Mouse (Mus musculus): ENCODE results near the gene Chmp4b. TPM values are rescaled to one million over a fixed set of nuclear protein-coding genes. Genes with fewer than 3 reads are reported as not detected.
A peak's percentile ranks its signal among the peaks of the same experiment; 100 is the strongest.

The Chmp4b gene
- polyA plus RNA-seq, 1 experiment from 2014 or later, result 11.9 TPM

DNA sequence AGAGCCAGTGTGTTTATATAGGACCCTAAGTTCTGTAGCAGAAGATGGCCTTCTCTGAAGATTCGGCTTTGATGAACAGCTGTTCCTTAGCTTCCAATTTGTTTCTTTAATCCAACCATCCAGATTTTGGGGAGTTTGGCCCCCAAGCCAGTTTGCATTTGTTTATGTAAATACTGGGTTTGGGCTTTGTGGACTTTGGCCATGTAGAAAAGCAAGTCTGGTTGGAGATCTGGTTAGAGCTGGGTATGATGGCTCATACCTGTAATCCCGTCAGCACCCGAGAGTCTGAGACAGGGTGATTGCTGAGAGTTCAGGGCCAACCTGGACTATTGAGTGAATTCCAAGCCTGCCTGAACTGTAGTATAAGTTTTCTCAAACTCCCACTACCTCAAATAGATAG is 34.3 kb downstream of the Chmp4b start:
- 67% methylated on average over 3 of the region's 3 CpGs for WGBS (ENCODE audit: insufficient replicate concordance)
- Histone ChIP-seq H3K9ac (replicated peaks) (0 out of 2 replicates have a peak overlapping the region, but pooled peaks have one; percentile 1), H3K9me3 (ENCODE audit: low read length) (no peaks in the 10 kb centered on the region), H3K27me3 (ENCODE audit: insufficient read depth, low read length) (no peaks in the 10 kb centered on the region), H3K36me3 (replicated peaks; ENCODE audit: insufficient read depth, low read length) (peaks cover 18% of the 10 kb centered on the region), H3K27ac (ENCODE audit: low read depth) (no peak overlapping the region), H3K4me1 (ENCODE audit: insufficient read depth) (peaks cover 15% of the 10 kb centered on the region), H3K4me2 (ENCODE audit: low read depth, low read length) (no peak overlapping the region), H3K4me3 (ENCODE audit: low read depth, low read length) (no peak overlapping the region)
- TF ChIP-seq EP300 (IDR thresholded peaks at IDR 0.05; ENCODE audit: low read depth), result no peak
- TF ChIP-seq CTCF (IDR thresholded peaks at IDR 0.05; ENCODE audit: low read depth), result no peak
- DNase-seq (no peak), ATAC-seq (no peak)

DNA sequence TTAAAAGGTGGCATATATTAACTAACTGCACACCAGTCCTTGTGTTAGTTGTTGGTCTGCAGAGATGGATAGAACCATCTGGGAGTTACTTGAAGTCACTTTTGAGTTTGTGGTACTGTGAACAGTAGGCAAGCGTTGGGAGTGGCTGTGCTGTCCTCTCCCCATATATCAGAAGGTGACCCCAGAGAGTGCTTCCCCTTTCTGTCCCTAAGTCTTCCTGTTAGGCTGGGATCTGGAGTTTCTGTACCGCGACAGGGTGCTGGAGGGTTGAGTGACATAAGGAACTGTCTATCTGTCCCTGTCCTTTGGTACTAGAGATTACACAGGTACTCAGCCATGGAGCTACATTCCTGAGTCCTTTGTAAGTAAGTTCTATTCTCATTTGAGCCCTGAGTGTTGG is 35.3 kb downstream of the Chmp4b start:
- Histone ChIP-seq H3K9ac (replicated peaks) (no peak overlapping the region), H3K36me3 (replicated peaks; ENCODE audit: insufficient read depth, low read length) (peaks cover 25% of the 10 kb centered on the region), H3K4me1 (ENCODE audit: insufficient read depth) (peaks cover 15% of the 10 kb centered on the region), H3K4me3 (ENCODE audit: low read depth, low read length) (no peak overlapping the region), H3K4me2 (ENCODE audit: low read depth, low read length) (no peak overlapping the region), H3K9me3 (ENCODE audit: low read length) (no peaks in the 10 kb centered on the region), H3K27ac (ENCODE audit: low read depth) (no peak overlapping the region), H3K27me3 (ENCODE audit: insufficient read depth, low read length) (no peaks in the 10 kb centered on the region)
- WGBS (ENCODE audit: insufficient replicate concordance), result 44% methylated on average over 3 of the region's 3 CpGs
- TF ChIP-seq EP300 (IDR thresholded peaks at IDR 0.05; ENCODE audit: low read depth) (no peak), CTCF (IDR thresholded peaks at IDR 0.05; ENCODE audit: low read depth) (no peak)
- DNase-seq, result no peak
- ATAC-seq, result no peak

DNA sequence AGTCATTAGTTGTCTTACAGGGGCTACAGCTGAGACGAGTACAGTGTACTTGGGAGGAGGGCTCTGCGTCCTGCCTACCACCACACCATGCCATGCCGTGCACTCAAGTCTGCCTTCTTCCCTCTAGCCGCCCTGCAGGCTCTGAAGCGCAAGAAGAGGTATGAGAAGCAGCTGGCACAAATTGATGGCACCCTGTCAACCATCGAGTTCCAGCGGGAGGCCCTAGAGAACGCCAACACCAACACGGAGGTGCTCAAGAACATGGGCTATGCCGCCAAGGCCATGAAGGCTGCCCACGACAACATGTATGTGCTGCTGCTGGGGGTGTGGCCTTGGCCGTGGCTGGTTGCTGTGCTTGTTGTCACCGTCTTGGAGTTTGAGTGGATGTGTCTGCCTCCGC is 37.9 kb downstream of the Chmp4b start:
- Histone ChIP-seq H3K4me3 (ENCODE audit: low read depth, low read length) (no peak overlapping the region), H3K4me2 (ENCODE audit: low read depth, low read length) (no peak overlapping the region), H3K9ac (replicated peaks) (no peak overlapping the region), H3K27me3 (ENCODE audit: insufficient read depth, low read length) (no peaks in the 10 kb centered on the region), H3K9me3 (ENCODE audit: low read length) (no peaks in the 10 kb centered on the region), H3K36me3 (replicated peaks; ENCODE audit: insufficient read depth, low read length) (peaks cover 47% of the 10 kb centered on the region), H3K4me1 (ENCODE audit: insufficient read depth) (peaks cover 15% of the 10 kb centered on the region), H3K27ac (ENCODE audit: low read depth) (no peak overlapping the region)
- ATAC-seq, result no peak
- TF ChIP-seq EP300 (IDR thresholded peaks at IDR 0.05; ENCODE audit: low read depth), result no peak
- TF ChIP-seq CTCF (IDR thresholded peaks at IDR 0.05; ENCODE audit: low read depth), result no peak
- 88% methylated on average over 14 of the region's 14 CpGs for WGBS (ENCODE audit: insufficient replicate concordance)
- DNase-seq, result no peak

DNA sequence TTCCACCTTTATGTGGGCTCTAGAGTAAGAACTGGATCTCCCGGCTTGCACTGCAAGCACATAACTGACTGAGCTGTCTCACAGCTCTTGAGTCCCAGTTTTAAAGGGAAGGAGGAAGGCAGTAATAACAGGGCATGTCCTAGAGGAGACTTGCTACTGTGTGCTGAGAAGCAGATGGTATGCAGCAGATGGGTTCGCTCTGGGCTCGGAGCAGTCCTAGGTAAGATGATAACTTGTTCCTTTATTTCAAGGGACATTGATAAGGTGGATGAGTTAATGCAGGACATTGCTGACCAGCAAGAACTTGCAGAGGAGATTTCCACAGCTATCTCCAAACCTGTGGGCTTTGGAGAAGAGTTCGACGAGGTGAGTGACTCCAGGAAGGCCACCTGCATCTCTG is 39.5 kb downstream of the Chmp4b start:
- peaks cover 52% of the 10 kb centered on the region for H3K36me3 ChIP-seq (replicated peaks; ENCODE audit: insufficient read depth, low read length)
- no peak overlapping the region for H3K4me2 ChIP-seq (ENCODE audit: low read depth, low read length)
- no peak for TF ChIP-seq CTCF (IDR thresholded peaks at IDR 0.05; ENCODE audit: low read depth)
- no peak overlapping the region for H3K9ac ChIP-seq (replicated peaks)
- no peaks in the 10 kb centered on the region for H3K27me3 ChIP-seq (ENCODE audit: insufficient read depth, low read length)
- DNase-seq (no peak), ATAC-seq (no peak)
- H3K4me1 ChIP-seq (ENCODE audit: insufficient read depth), result peaks cover 10% of the 10 kb centered on the region
- H3K4me3 ChIP-seq (ENCODE audit: low read depth, low read length), result no peak overlapping the region
- H3K9me3 ChIP-seq (ENCODE audit: low read length), result no peaks in the 10 kb centered on the region
- 91% methylated on average over 5 of the region's 5 CpGs for WGBS (ENCODE audit: insufficient replicate concordance)
- no peak overlapping the region for H3K27ac ChIP-seq (ENCODE audit: low read depth)

DNA sequence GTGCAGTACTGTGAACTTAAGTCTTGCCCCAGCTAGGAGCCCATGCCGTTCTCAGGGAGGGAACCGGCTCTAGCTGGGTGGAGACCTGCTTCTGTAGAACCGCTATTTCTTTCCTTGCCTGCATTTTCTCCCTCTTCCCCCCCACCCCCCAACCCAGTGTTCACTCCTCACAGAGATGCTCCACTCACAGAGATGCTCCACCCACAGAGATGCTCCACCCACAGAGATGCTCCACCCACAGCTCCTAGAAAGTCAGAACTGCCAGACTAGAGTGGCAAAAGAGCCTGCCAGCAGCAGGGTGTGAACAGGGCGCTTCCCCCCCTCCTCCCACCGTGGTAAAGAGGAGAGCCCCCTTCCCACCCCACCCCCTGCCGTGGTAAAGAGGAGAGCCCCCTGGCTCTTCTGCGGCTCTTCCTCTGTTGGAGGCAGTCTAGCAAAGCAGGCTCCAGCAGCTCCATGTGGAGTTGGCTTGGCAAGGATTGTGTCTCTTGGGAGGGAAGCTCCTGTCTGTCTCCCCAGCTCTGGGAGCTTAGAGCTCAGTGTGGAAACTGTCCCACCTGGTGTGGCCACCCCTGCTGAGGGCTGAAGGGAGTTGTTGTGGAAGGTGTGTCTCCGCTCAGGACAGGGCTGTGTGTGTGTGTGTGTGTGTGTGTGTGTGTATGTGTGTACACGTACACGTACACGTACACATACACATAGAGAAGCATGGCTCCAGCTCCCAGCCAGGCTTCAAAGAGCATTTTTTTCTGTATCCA is 41.9 kb downstream of the Chmp4b start:
- WGBS (ENCODE audit: insufficient replicate concordance), result 83% methylated on average over 11 of the region's 11 CpGs
- DNase-seq (no peak), ATAC-seq (no peak)
- Histone ChIP-seq H3K36me3 (replicated peaks; ENCODE audit: insufficient read depth, low read length) (peaks cover 49% of the 10 kb centered on the region), H3K27me3 (ENCODE audit: insufficient read depth, low read length) (no peaks in the 10 kb centered on the region), H3K4me3 (ENCODE audit: low read depth, low read length) (no peak overlapping the region), H3K9ac (replicated peaks) (no peak overlapping the region), H3K9me3 (ENCODE audit: low read length) (no peaks in the 10 kb centered on the region), H3K4me2 (ENCODE audit: low read depth, low read length) (no peak overlapping the region), H3K4me1 (ENCODE audit: insufficient read depth) (no peaks in the 10 kb centered on the region), H3K27ac (ENCODE audit: low read depth) (no peak overlapping the region)
- TF ChIP-seq CTCF (IDR thresholded peaks at IDR 0.05; ENCODE audit: low read depth) (no peak), EP300 (IDR thresholded peaks at IDR 0.05; ENCODE audit: low read depth) (no peak)

GRCm38 (mm10) chr2:154693941-154694256 is 42.4 kb downstream of the Chmp4b start:
- no peaks in the 10 kb centered on the region for H3K4me1 ChIP-seq (ENCODE audit: insufficient read depth)
- DNase-seq (no peak), ATAC-seq (no peak)
- no peak overlapping the region for H3K4me2 ChIP-seq (ENCODE audit: low read depth, low read length)
- peaks cover 49% of the 10 kb centered on the region for H3K36me3 ChIP-seq (replicated peaks; ENCODE audit: insufficient read depth, low read length)
- no peaks in the 10 kb centered on the region for H3K9me3 ChIP-seq (ENCODE audit: low read length)
- H3K4me3 ChIP-seq (ENCODE audit: low read depth, low read length), result no peak overlapping the region
- TF ChIP-seq CTCF (IDR thresholded peaks at IDR 0.05; ENCODE audit: low read depth) (no peak), EP300 (IDR thresholded peaks at IDR 0.05; ENCODE audit: low read depth) (no peak)
- 90% methylated on average over 12 of the region's 12 CpGs for WGBS (ENCODE audit: insufficient replicate concordance)
- H3K27me3 ChIP-seq (ENCODE audit: insufficient read depth, low read length), result no peaks in the 10 kb centered on the region
- H3K9ac ChIP-seq (replicated peaks), result no peak overlapping the region
- no peak overlapping the region for H3K27ac ChIP-seq (ENCODE audit: low read depth)

Measured in liver, postnatal 0 days (tissue).